Mouse (Mus musculus) testis, postnatal 14 days (tissue): ENCODE data around the gene Olfr1309.
"Not testable (repeated sequence)": the region's sequence is repeated elsewhere in the genome, so short reads cannot be mapped to it uniquely, and the experiment has no call there.

Experiments used
- DNase-seq: peaks from one replicate; pipeline ENCODE4 v3.0.0; 2021; ENCODE audit warnings: low spot score

Olfr1309 gene

DNA sequence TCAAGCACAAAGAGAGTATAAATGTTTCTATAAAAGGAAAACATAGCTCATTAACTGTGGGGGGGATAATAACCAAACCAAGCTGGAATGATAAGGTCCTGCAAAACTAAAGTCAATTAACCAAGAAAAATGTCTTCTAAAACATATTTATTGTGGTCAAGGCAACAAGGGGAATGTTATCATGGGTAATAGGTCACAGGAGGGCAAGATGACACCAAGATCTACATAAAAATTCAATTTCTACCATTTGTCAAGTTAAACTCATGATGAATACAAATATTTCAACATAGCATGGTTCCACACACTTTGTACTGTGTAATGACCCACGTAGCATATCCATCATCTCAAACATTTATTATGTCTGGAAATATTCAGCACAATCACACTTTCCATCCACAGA lies at the start of gene Olfr1309:
Olfr1309 (minus strand) TSS at position 101 of the 400 bp plus-strand sequence.
- no peak for DNase-seq

DNA sequence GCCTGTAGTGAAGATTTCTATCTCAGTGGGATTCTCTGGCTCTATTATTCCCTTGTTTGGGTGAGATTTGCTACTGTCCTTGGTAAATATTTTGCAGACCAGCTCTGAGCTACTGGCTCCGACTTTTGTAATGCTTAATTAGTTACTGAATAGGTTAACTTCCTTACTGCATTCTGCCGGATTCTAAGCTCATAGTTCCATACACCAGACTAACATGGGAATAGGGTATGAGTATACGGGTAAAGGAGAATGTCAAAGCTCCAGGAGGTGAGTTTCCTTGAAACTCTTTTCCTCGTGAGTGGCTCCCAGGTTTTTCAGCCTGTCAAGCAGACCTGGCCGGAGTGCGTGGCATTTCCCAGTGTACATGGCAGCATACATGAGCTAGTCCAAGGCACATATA lies 36.9 kb upstream of the Olfr1309 start:
- not testable (repeated sequence) for DNase-seq

DNA sequence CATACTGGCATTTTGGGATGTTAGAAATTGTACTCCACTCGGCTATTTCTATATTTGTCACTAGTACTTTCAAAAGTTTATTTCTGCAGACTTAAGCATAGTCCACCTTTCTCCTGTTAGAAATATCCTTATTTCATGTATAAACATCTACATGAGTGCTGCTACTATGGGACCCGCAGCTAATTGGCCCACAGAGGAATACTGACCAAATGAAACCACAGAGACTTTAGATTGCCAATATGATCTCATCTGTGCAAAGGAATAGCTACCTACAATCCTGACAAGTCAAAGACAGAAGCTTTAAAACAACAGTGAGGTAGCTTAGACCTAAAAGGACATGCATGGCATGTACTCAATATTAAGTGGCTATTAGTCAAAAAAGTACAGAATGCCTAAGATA lies 34.2 kb upstream of the Olfr1309 start, which contains the start of gene Olfr1311:
Olfr1311 (minus strand) TSS at position 101 of the 400 bp plus-strand sequence.
- DNase-seq = no peak

DNA sequence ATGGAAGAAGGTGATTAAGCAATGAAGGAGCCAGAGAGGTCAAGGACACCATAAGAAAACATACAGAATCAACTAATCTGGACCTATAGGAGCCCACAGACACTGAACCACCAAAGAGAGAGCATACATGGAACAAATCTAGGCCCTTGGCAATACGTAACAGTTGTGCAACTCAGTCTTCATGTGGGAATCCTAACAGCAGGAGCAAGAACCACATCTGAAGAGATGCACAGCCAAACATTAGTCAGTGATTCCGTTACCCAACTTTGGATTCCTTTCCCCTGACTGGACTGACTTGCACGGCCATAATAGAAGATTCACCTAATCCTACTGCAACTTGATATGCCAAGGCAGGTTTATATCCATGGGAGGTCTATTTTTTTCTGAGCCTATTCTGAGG lies 24.8 kb upstream of the Olfr1309 start:
- DNase-seq = no peak

DNA sequence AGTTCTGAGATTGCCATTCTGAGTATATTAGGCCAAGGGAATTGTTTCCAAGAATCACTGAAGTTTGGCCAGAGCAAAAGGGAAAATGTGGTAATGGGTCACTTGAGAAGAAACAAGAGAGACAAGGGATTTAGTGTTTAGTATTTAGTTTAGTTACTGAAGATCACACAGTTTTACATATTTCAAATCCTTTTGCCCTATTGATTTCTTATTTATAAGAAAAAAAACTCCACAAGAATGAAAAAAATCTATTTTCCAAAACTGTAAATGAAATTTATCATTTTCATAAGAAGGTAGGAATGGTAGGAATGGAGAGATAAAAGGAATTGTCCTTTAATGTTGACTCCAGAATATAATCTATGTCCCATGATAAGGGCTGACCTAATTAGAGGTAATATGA lies 22.5 kb upstream of the Olfr1309 start, which contains the start of gene Olfr1310:
Olfr1310 (minus strand) TSS at position 101 of the 400 bp plus-strand sequence.
- no peak for DNase-seq

DNA sequence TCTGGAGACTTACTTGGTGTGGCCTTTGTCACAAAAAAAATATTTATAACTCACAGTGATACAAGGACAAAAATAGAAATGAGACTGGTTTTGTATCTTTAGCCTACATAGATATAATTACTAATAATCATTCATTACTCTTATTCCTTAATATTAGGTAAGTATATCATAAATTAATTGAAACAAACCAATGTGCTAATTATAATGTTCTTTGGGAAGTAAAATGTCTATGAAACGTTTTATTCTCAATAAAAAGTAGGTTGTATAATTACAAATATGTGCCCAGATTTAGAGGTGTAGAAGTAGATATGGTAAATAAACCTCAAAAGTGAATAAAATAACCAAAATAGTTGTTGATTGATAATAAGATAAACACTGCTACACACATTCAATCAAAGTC lies 25.2 kb downstream of the Olfr1309 start, which contains the start of gene Olfr1308:
Olfr1308 (minus strand) TSS at position 101 of the 400 bp plus-strand sequence.
- DNase-seq = no peak

DNA sequence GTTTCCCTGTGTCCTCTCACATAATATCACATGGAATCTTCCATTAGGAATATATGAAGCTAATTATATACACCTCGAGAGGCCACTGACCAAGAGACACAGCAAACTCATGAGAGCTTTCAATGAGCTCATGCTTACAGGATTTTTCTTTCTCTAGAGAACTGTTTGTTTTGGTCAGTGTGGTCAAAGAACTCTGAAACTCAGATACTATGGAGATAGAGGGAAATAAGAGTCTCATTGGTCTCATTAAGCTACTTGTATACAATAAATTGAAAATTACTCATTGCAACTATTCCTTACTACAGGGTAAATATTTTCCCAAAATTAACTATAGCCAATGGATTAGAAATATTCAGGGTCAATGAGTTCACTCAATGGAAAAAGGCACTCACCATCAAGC lies 40.7 kb downstream of the Olfr1309 start, which contains the start of gene Olfr1307:
Olfr1307 (minus strand) TSS at position 101 of the 400 bp plus-strand sequence.
- DNase-seq = no peak
